Mouse (Mus musculus) stomach, embryonic 15.5 days (tissue): ENCODE measurements around the gene Hspa5. TPM values are rescaled to one million over a fixed set of nuclear protein-coding genes. Genes with fewer than 3 reads are reported as not detected.
"Not testable (repeated sequence)": the region's sequence is repeated elsewhere in the genome, so short reads cannot be mapped to it uniquely, and the experiment has no call there.

Source experiments
- ATAC-seq: fragments of 200-750 bp; cut with Nextera tagmentation; 2 replicates; pipeline ENCODE4 v1.8.0; 2017; ENCODE audit warnings: low read depth, moderate number of reproducible peaks, moderate TSS enrichment; ENCODE audit not compliant: insufficient read depth, low FRiP score
- H3K27ac ChIP-seq: fragments of 300-500 bp; sonication (generic); 2 replicates; pipeline ENCODE4 v1.5.1; 2015; ENCODE audit warnings: mild to moderate bottlenecking, inconsistent platforms
- H3K27me3 ChIP-seq: fragments of 300-500 bp; sonication (generic); replicated peaks from 2 replicates; pipeline ENCODE4 v1.6.1; 2015; ENCODE audit warnings: inconsistent platforms
- H3K36me3 ChIP-seq: fragments of 300-500 bp; sonication (generic); 2 replicates; pipeline ENCODE4 v1.6.1; 2015; ENCODE audit warnings: inconsistent platforms
- H3K4me1 ChIP-seq: fragments of 300-500 bp; sonication (generic); 2 replicates; pipeline ENCODE4 v1.6.1; 2015; ENCODE audit warnings: inconsistent platforms
- H3K4me2 ChIP-seq: fragments of 300-500 bp; sonication (generic); 2 replicates; pipeline ENCODE4 v1.6.1; 2015; ENCODE audit warnings: mild to moderate bottlenecking, inconsistent platforms
- H3K4me3 ChIP-seq: fragments of 300-500 bp; sonication (generic); replicated peaks from 2 replicates; pipeline ENCODE4 v1.5.1; 2015; ENCODE audit warnings: inconsistent platforms
- H3K9ac ChIP-seq: fragments of 300-500 bp; sonication (generic); 2 replicates; pipeline ENCODE4 v1.6.1; 2015; ENCODE audit warnings: inconsistent platforms
- H3K9me3 ChIP-seq: fragments of 300-500 bp; sonication (generic); 2 replicates; pipeline ENCODE4 v1.6.1; 2016; ENCODE audit warnings: inconsistent platforms
- WGBS: fragments of 180-500 bp; shearing (Covaris S2); methylation state at CpG from one replicate; pipeline ENCODE4 v1.1.7; 2015; 5-methylcytosine and 5-hydroxymethylcytosine counted together
- polyA plus RNA-seq: library from polyadenylated mRNA; unstranded; fragments of >200 nt; fragmentation: Nextera tagmentation; extraction: Ambion mirVana; gene quantifications from 2 replicates; pipeline ENCODE4 v1.2.1, GENCODE M21; 2015

Gene Hspa5
- polyA plus RNA-seq, 1 experiment from 2014 or later, result 941 TPM

GRCm38 (mm10) chr2:34801516-34802482, 30.0 kb downstream of the Hspa5 start:
- no peaks in the 10 kb centered on the region for H3K36me3 ChIP-seq
- ATAC-seq, result peak; percentile 95
- H3K4me2 ChIP-seq, result peak overlapping the region; percentile 61
- H3K4me1 ChIP-seq, result peaks cover 16% of the 10 kb centered on the region
- H3K9ac ChIP-seq, result peak overlapping the region; percentile 86
- peak overlapping the region; percentile 78 for H3K4me3 ChIP-seq
- no peaks in the 10 kb centered on the region for H3K27me3 ChIP-seq
- 5% methylated on average over 39 of the region's 39 CpGs for WGBS
- no peaks in the 10 kb centered on the region for H3K9me3 ChIP-seq
- H3K27ac ChIP-seq, result peak overlapping the region; percentile 87

- ATAC-seq, result peak; percentile 32
- not testable (repeated sequence) for H3K9me3 ChIP-seq, H3K27me3 ChIP-seq, H3K36me3 ChIP-seq
- Histone ChIP-seq H3K4me2 (peak overlapping the region; percentile 61), H3K4me1 (peaks cover 16% of the 10 kb centered on the region), H3K9ac (peak overlapping the region; percentile 86), H3K4me3 (peak overlapping the region; percentile 78), H3K27ac (peak overlapping the region; percentile 87)
- under 1% methylated on average over 32 of the region's 32 CpGs for WGBS
Measured at GRCm38 (mm10) chr2:34802565-34803245, 30.9 kb downstream of the Hspa5 start.

- Histone ChIP-seq H3K4me3 (peak overlapping the region; percentile 14; the same call in 1 of the 2 replicates), H3K27me3 (no peaks in the 10 kb centered on the region), H3K9ac (no peak overlapping the region), H3K36me3 (no peaks in the 10 kb centered on the region; the same call in 1 of the 2 replicates), H3K4me1 (peaks cover 14% of the 10 kb centered on the region), H3K4me2 (peak overlapping the region; percentile 46), H3K27ac (no peak overlapping the region), H3K9me3 (no peaks in the 10 kb centered on the region)
- 73% methylated on average over 3 of the region's 3 CpGs for WGBS
- ATAC-seq, result no peak
Measured at GRCm38 (mm10) chr2:34803746-34804145, 32.0 kb downstream of the Hspa5 start.

- H3K4me1 ChIP-seq, result peaks cover 11% of the 10 kb centered on the region
- WGBS, result 88% methylated on average over 2 of the region's 2 CpGs
- peak overlapping the region; percentile 46; the same call in 1 of the 2 replicates for H3K4me2 ChIP-seq
- H3K4me3 ChIP-seq, result no peak overlapping the region
- no peak overlapping the region for H3K9ac ChIP-seq
- H3K9me3 ChIP-seq, result no peaks in the 10 kb centered on the region
- no peak for ATAC-seq
- H3K36me3 ChIP-seq, result peaks cover under 1% of the 10 kb centered on the region; the same call in 1 of the 2 replicates
- H3K27ac ChIP-seq, result no peak overlapping the region
- H3K27me3 ChIP-seq, result no peaks in the 10 kb centered on the region
Measured at GRCm38 (mm10) chr2:34804172-34804571, 32.4 kb downstream of the Hspa5 start.

- ATAC-seq, result no peak
- H3K4me1 ChIP-seq, result peaks cover 11% of the 10 kb centered on the region
- H3K36me3 ChIP-seq, result peaks cover 3% of the 10 kb centered on the region; the same call in 1 of the 2 replicates
- no peak overlapping the region for H3K27ac ChIP-seq
- H3K9ac ChIP-seq, result no peak overlapping the region
- H3K4me2 ChIP-seq, result no peak overlapping the region
- H3K4me3 ChIP-seq, result no peak overlapping the region
- no peaks in the 10 kb centered on the region for H3K27me3 ChIP-seq
- H3K9me3 ChIP-seq, result no peaks in the 10 kb centered on the region
- 67% methylated on average over 1 of the region's 1 CpGs for WGBS
Measured at GRCm38 (mm10) chr2:34804815-34805214, 33.0 kb downstream of the Hspa5 start.

GRCm38 (mm10) chr2:34805364-34805950, 33.7 kb downstream of the Hspa5 start:
- WGBS, result 86% methylated on average over 10 of the region's 10 CpGs
- peaks cover 11% of the 10 kb centered on the region for H3K4me1 ChIP-seq
- H3K27me3 ChIP-seq, result no peaks in the 10 kb centered on the region
- no peak overlapping the region for H3K9ac ChIP-seq
- ATAC-seq, result no peak
- H3K9me3 ChIP-seq, result no peaks in the 10 kb centered on the region
- no peak overlapping the region for H3K4me3 ChIP-seq
- no peak overlapping the region for H3K4me2 ChIP-seq
- H3K36me3 ChIP-seq, result peaks cover 3% of the 10 kb centered on the region; the same call in 1 of the 2 replicates
- no peak overlapping the region for H3K27ac ChIP-seq

- no peak overlapping the region for H3K27ac ChIP-seq
- no peak overlapping the region for H3K4me3 ChIP-seq
- no peak overlapping the region for H3K9ac ChIP-seq
- no peak for ATAC-seq
- H3K9me3 ChIP-seq, result no peaks in the 10 kb centered on the region
- no peaks in the 10 kb centered on the region for H3K27me3 ChIP-seq
- no peak overlapping the region for H3K4me2 ChIP-seq
- peaks cover 12% of the 10 kb centered on the region for H3K36me3 ChIP-seq
- peaks cover 11% of the 10 kb centered on the region for H3K4me1 ChIP-seq
- WGBS, result 69% methylated on average over 2 of the region's 2 CpGs
Measured at GRCm38 (mm10) chr2:34808057-34808456, 36.3 kb downstream of the Hspa5 start.

GRCm38 (mm10) chr2:34809568-34809967, 37.8 kb downstream of the Hspa5 start:
- no peaks in the 10 kb centered on the region; the same call in 1 of the 2 replicates for H3K4me1 ChIP-seq
- no peaks in the 10 kb centered on the region for H3K27me3 ChIP-seq
- no peaks in the 10 kb centered on the region for H3K9me3 ChIP-seq
- H3K27ac ChIP-seq, result no peak overlapping the region
- no peak for ATAC-seq
- WGBS, result 69% methylated on average over 1 of the region's 1 CpGs
- peaks cover 22% of the 10 kb centered on the region for H3K36me3 ChIP-seq
- H3K4me2 ChIP-seq, result no peak overlapping the region
- H3K4me3 ChIP-seq, result no peak overlapping the region
- H3K9ac ChIP-seq, result no peak overlapping the region

GRCm38 (mm10) chr2:34810775-34811174, 39.0 kb downstream of the Hspa5 start:
- Histone ChIP-seq H3K27ac (no peak overlapping the region), H3K27me3 (no peaks in the 10 kb centered on the region), H3K9me3 (no peaks in the 10 kb centered on the region), H3K4me1 (no peaks in the 10 kb centered on the region; the same call in 1 of the 2 replicates), H3K9ac (no peak overlapping the region), H3K36me3 (peaks cover 29% of the 10 kb centered on the region), H3K4me3 (no peak overlapping the region), H3K4me2 (no peak overlapping the region)
- 87% methylated on average over 3 of the region's 3 CpGs for WGBS
- no peak for ATAC-seq

GRCm38 (mm10) chr2:34812706-34813105, 40.9 kb downstream of the Hspa5 start:
- H3K4me1 ChIP-seq, result no peaks in the 10 kb centered on the region
- H3K27me3 ChIP-seq, result no peaks in the 10 kb centered on the region
- H3K4me3 ChIP-seq, result no peak overlapping the region
- no peak overlapping the region for H3K27ac ChIP-seq
- H3K36me3 ChIP-seq, result peaks cover 33% of the 10 kb centered on the region
- 85% methylated on average over 7 of the region's 7 CpGs for WGBS
- no peak overlapping the region for H3K9ac ChIP-seq
- no peak for ATAC-seq
- no peak overlapping the region for H3K4me2 ChIP-seq
- H3K9me3 ChIP-seq, result no peaks in the 10 kb centered on the region

- 94% methylated on average over 2 of the region's 2 CpGs for WGBS
- not testable (repeated sequence) for H3K9ac ChIP-seq, H3K27me3 ChIP-seq, H3K9me3 ChIP-seq, H3K27ac ChIP-seq, H3K4me1 ChIP-seq, H3K4me2 ChIP-seq, H3K4me3 ChIP-seq, ATAC-seq
- peaks cover 34% of the 10 kb centered on the region for H3K36me3 ChIP-seq
Measured at GRCm38 (mm10) chr2:34815893-34816292, 44.1 kb downstream of the Hspa5 start.
